ENCODE assay signal across 8 mouse cellular contexts in genomic region chr2:62046861-62047503, GRCm38 (mm10). TPM values are rescaled to one million over a fixed set of nuclear protein-coding genes. Genes with fewer than 3 reads are reported as not detected.
DNase-seq lines count a peak whose midpoint lies in the region; ATAC-seq and TF ChIP-seq lines count a peak whose summit lies in the region.

No protein-coding gene starts in this region.

- no peak for TF ChIP-seq POLR2A in embryonic fibroblast, embryonic 13.5 days (IDR thresholded peaks at IDR 0.05; ENCODE audit: low read depth, low read length)

- no peak overlapping the region; the same call in 1 of the 2 replicates for H3K9ac ChIP-seq in kidney, embryonic 14.5 days (ENCODE audit: low read depth, low read length)
- H3K9ac ChIP-seq in neural tube, embryonic 13.5 days = peak overlapping the region; percentile 84

- 10% methylated on average over 10 of the region's 10 CpGs for WGBS in kidney, embryonic 14.5 days
- 9% methylated on average over 10 of the region's 10 CpGs for WGBS in neural tube, embryonic 13.5 days

- H3K9me3 ChIP-seq in kidney, embryonic 14.5 days (ENCODE audit: control insufficient read depth, low read length) = no peaks in the 10 kb centered on the region
- H3K9me3 ChIP-seq in neural tube, embryonic 13.5 days = no peaks in the 10 kb centered on the region

- H3K4me1 ChIP-seq in kidney, embryonic 14.5 days (ENCODE audit: control insufficient read depth, insufficient read depth, low read length) = no peaks in the 10 kb centered on the region
- H3K4me1 ChIP-seq in embryonic fibroblast, embryonic 13.5 days (ENCODE audit: control insufficient read depth, insufficient read depth, low read length) = no peaks in the 10 kb centered on the region
- H3K4me1 ChIP-seq in neural tube, embryonic 13.5 days (replicated peaks) = peaks cover 7% of the 10 kb centered on the region

- no peak for TF ChIP-seq CTCF in embryonic fibroblast, embryonic 13.5 days (IDR thresholded peaks at IDR 0.05; ENCODE audit: borderline replicate concordance, insufficient read depth, low read length)

- peak overlapping the region; percentile 51 for H3K4me2 ChIP-seq in kidney, embryonic 14.5 days (replicated peaks; ENCODE audit: low read depth, low read length)
- H3K4me2 ChIP-seq in neural tube, embryonic 13.5 days = peak overlapping the region; percentile 65

- ATAC-seq in kidney, embryonic 14.5 days (ENCODE audit: low FRiP score, low TSS enrichment) = peak; percentile 16; the same call in 1 of the 2 replicates
- ATAC-seq in neural tube, embryonic 13.5 days (ENCODE audit: low read depth) = peak; percentile 38

- H3K27ac ChIP-seq in kidney, embryonic 14.5 days (ENCODE audit: low read depth, low read length) = no peak overlapping the region
- no peak overlapping the region for H3K27ac ChIP-seq in embryonic fibroblast, embryonic 13.5 days (ENCODE audit: insufficient read depth, low read length)
- peak overlapping the region; percentile 92 for H3K27ac ChIP-seq in neural tube, embryonic 13.5 days (replicated peaks)

- H3K4me3 ChIP-seq in kidney, embryonic 14.5 days (ENCODE audit: low read length) = peak overlapping the region; percentile 41
- H3K4me3 ChIP-seq in embryonic fibroblast, embryonic 13.5 days (ENCODE audit: insufficient read depth, low read length) = peak overlapping the region; percentile 38; the same call in 1 of the 2 replicates
- H3K4me3 ChIP-seq in neural tube, embryonic 13.5 days = peak overlapping the region; percentile 59

- DNase-seq in kidney, adult 9 months = no peak
- peak; percentile 5 to 6 for DNase-seq in layer of hippocampus, postnatal 36 days
- DNase-seq in thymus, adult 18-20 months = no peak
- no peak for DNase-seq in gastrocnemius, postnatal 4 days (ENCODE audit: low spot score in 2 of 2)
- DNase-seq in thymus, postnatal 10 days (ENCODE audit: low spot score in 2 of 2) = no peak

- H3K27me3 ChIP-seq in kidney, embryonic 14.5 days (ENCODE audit: control insufficient read depth, insufficient read depth, low read length) = peaks cover 5% of the 10 kb centered on the region
- H3K27me3 ChIP-seq in neural tube, embryonic 13.5 days = no peaks in the 10 kb centered on the region

- H3K36me3 ChIP-seq in kidney, embryonic 14.5 days (ENCODE audit: control insufficient read depth, insufficient read depth, low read length) = no peaks in the 10 kb centered on the region
- no peaks in the 10 kb centered on the region for H3K36me3 ChIP-seq in neural tube, embryonic 13.5 days

RNA-seq across cellular contexts. Expression of gene Slc4a10, which starts 0.7 kb away (rescaled TPM):
- polyA plus RNA-seq in kidney, embryonic 14.5 days (2014; fragmentation: Nextera tagmentation; extraction: Ambion mirVana) = 0.11 and 0.23 TPM in 2 replicates
- 0.14 TPM in 1 of 2 replicates, not detected in the other for polyA plus RNA-seq in embryonic fibroblast, embryonic 13.5 days (2011; ENCODE audit: insufficient read length, low read depth, missing spikeins)
- total RNA-seq in layer of hippocampus, postnatal 36 days (2021) = 100 to 1,000 TPM; 216 to 220 TPM
- polyA plus RNA-seq in neural tube, embryonic 13.5 days (2015; fragmentation: Nextera tagmentation; extraction: Ambion mirVana) = 6.3 and 7.1 TPM in 2 replicates
- total RNA-seq in gastrocnemius, postnatal 4 days (2021) = not detected

Comparison
In these comparisons a context has a peak if more than half of its experiments do, and no peak if none do; other contexts are left out.
1. DNase-seq: peak in layer of hippocampus, postnatal 36 days (2 of 2); none in kidney, adult 9 months (single experiment), thymus, adult 18-20 months (0 of 2), gastrocnemius, postnatal 4 days (0 of 2) and thymus, postnatal 10 days (0 of 2).
2. Peak in every context shown above with its lines, with median percentiles within 50 percentile points of each other: H3K4me3 ChIP-seq.